Mouse (Mus musculus) frontal cortex, postnatal 36 days (tissue): Measurements from ENCODE around the gene Cgref1.
A peak's percentile ranks its signal among the peaks of the same experiment; 100 is the strongest.

ENCODE experiments used
- DNase-seq, 2 experiments: peaks; one replicate each; pipeline ENCODE4 v3.0.0; 2022; ENCODE audit warnings: low spot score in 2 of 2

Gene Cgref1

DNA sequence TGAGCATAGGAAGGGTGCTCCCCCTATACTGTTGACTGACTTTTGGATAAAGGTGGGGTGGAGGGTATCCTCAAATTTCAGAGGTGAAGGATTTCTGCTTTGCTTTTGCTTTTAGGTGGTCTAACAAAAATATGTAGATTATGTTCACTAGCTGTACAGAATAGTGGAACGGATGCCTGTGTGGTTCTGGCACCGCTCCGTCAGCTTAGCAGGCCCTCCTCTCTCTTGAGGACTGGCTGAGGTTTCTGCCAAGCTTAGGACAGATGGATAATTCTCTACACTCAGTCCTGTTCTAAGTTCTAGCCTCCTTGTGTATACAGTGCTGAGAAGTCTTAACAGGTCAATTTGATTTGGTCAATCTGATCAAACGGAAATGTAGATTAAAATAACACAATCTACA, 5.1 kb upstream of the Cgref1 start:
- DNase-seq, result no peak

DNA sequence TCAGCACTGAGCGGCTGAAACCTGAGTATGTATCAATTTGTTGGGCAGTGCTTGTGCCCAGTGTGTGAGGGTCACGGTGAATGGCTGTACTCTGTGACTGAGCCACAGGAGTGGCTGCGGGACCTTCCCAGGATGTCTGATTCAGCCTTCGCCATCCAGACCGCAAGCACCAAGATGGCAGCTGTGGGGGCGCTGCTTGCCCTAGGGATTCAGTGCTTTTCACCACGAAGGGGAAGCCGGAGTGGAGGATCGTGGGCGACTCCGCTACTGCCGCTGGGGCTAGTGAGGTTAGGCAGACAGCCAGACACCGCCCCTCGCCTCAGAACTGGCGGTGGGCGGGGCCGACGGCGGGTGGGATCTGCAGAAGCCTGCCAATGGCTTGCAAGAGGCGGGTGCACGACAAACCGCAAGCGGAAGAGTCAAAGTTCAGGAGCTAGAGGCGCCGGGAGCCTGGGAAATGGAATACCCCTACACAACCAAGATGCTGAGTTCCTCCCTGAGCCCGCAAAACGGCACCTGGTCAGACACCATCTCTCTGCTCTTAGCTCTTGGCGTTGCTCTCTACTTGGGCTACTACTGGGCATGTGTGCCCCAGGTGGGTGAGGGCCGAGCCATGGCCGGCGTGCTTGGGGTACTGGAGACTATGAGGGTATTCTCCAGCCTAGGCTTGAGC, 4.4 kb upstream of the Cgref1 start:
- peak; percentile 92 to 93 for DNase-seq

GRCm38 (mm10) chr5:30948620-30949019, 3.2 kb upstream of the Cgref1 start:
- DNase-seq, result no peak

GRCm38 (mm10) chr5:30944344-30944743, 1.0 kb downstream of the Cgref1 start:
- no peak for DNase-seq

DNA sequence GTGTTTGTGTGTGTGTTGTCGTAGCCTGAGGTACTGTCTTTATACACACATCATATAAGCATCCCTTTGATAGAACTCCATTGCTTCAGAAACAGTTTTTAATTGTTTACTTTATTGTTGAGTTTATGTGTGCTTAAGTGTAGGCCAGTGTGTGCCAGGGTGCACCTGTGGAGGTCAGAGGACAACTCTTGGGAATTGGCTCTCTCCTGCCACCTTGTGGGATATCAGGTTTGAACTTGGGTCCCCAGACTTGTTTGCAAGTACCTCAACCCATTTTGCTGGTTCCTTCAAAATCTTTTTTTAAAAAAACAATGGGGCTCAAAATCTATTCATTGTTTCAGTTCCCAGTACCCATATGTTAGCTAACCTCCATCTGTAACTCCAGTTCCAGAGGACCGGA, 2.4 kb downstream of the Cgref1 start:
- DNase-seq, result no peak

- DNase-seq, result no peak
These were observed 10.5 kb downstream of the Cgref1 start for GRCm38 (mm10) chr5:30934725-30935461.

DNA sequence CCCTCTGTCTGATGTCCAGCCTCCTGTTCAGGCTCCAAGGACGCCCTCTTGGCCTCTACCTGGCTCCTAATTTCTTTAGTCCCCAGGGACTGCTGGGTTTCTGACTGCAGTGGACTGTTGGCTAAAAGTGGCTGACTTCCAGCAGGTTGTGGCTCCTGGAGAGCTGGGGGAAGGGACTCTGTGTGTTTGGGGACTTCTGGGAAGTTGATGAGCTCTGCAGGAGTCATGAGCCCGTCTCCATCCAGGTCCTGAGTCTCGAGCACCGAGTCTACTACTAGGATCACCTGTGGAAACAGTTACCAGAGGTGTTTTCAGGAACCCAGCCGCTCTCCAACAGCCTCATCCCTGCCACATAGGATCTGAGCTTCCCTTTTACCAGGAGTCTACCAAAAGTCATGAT, 11.7 kb downstream of the Cgref1 start:
- no peak for DNase-seq

DNA sequence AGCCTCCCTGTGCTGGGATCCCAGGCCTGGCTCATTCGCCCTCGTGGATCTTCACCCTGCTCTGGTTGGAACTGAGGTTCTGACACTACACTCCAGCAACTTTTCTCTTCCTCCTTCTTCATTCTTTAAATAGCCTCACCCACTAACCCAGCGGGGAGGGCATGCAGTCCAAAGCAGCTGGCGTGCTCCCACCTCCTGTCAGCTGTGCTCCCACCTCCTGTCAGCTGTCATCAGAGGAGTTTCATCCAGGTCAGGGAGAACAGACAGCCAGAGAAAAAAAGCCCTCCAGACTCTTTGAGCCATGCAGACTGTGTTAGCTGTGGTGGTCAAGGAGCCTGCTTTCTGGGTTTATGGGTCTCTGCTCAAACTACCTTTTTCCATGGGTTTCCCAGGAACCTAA, 14.0 kb downstream of the Cgref1 start:
- no peak for DNase-seq

- DNase-seq, result no peak
These were observed 14.5 kb downstream of the Cgref1 start for GRCm38 (mm10) chr5:30930846-30931245.

DNA sequence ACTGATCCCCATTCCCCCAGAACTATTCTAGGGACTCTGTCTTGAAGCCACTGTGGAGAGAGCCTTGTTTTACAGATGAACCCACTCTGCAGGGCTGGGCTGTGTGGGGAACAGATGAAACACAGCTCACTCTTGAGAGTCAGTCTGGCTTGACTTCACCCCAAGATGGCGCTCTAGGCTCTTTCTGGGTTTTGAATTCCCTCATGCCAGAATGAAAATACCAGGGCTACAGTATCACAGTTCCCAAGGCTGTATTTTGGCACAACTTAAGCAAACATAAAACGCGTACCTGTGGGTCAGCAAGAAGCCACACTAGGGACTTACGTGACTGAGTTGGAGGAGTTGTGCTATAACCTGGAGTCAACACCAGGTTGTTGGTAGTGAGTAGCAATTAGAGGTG, 15.3 kb downstream of the Cgref1 start:
- DNase-seq, result peak; percentile 81 to 88

DNA sequence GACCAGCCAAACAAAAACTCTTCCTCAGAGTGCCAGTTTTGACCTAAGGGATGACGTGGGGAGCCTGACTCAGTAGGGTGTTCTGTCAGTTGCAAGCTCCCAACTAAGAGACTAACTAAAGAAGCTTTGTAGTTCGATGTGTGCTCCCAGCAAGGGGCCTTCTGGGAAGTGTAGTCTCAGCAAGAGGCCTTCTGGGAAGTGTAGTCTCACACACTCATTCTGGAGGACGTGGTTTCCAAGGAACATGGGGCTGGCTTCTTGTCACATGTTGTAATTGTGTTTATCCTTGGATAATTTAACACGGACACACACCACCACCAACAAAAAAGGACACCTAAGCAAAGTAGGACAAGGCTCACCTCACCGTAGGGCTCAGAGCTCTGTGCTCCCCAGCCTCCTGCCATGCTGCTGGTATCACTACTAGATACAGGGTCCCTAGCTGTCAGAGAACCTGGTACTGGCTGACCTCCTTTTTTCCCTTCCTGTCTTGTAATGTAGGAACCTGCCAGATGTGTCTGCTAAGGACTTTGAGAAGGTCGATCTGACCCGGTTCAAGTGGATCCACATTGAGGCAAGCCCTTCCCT, 17.4 kb downstream of the Cgref1 start:
- DNase-seq, result peak in 1 of 2 experiments; percentile 63

DNA sequence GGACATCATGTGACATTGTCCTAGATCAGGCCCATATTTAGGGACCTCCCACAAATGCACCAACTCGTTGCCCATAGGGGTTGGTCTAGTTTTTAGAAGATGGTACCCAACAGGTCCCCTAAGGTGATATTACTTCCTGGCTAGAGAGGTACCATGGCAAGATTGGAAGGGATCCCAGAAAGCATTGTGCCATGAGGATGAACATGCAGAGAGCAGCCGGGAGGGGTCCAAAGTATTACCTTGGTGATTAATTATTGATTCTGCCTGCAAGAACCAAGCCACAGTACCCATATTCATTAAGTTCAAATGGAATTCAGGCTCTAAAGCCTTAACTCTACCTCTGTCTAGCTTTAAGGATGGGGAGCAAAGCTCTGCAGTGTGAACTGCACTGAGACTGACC, 19.3 kb downstream of the Cgref1 start:
- no peak for DNase-seq

DNA sequence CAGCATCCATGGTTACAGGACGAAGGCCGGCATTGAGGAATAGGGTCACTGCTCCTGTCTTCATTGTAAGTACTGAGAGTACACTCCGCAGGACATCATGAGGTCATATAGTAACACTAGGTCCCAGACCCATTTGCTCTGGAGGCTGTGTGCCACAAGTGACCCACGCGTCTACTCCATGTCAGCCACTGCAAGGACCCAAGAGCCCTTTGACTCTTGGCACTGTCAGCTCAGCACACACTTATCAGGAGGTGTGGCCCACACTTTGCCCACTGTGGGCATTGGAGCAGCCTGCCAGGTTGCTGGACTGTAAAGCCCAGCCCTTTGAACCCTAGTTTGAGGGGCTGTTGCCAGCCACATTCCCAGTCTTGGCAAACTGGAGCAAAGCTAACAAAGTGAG, 20.2 kb downstream of the Cgref1 start:
- DNase-seq, result no peak

GRCm38 (mm10) chr5:30924614-30925013, 20.8 kb downstream of the Cgref1 start:
- no peak for DNase-seq

DNA sequence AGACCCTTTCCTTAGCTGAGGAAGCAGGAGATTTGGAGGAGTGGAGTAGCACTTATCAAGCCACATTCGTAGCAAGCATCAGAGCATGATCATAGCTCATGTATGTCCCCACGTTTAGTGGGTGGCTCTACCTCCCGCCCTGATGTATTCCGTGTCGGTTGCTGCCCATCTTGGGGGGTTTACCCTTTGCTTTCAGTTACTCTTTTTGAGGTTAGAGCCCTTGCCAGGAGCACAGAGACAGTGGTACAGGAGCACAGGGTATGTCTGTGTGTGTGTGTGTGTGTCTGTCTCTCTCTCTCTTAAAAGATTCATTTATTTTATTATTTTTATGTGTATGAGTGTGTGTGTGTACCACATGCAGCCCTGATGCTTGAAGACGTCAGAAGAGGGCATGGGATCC, 22.3 kb downstream of the Cgref1 start:
- DNase-seq, result no peak

- DNase-seq, result no peak
These were observed 22.8 kb downstream of the Cgref1 start for GRCm38 (mm10) chr5:30922581-30923041.

- peak; percentile 84 to 89 for DNase-seq
These were observed 23.9 kb downstream of the Cgref1 start, which contains the start of gene Khk for GRCm38 (mm10) chr5:30921256-30922033. Khk (plus strand) TSS chr5:30921431.

GRCm38 (mm10) chr5:30920621-30921020, 24.8 kb downstream of the Cgref1 start:
- DNase-seq, result no peak

- DNase-seq, result no peak
These were observed 25.4 kb downstream of the Cgref1 start for GRCm38 (mm10) chr5:30919831-30920614.

GRCm38 (mm10) chr5:30918691-30919090, 26.7 kb downstream of the Cgref1 start:
- no peak for DNase-seq
